In genomic region chr10:76729631-76730620, GRCm38 (mm10) we compare ENCODE assay signal across 8 mouse cellular contexts. TPM values are rescaled to one million over a fixed set of nuclear protein-coding genes. Genes with fewer than 3 reads are reported as not detected.
DNase-seq lines count a peak whose midpoint lies in the region; ATAC-seq and TF ChIP-seq lines count a peak whose summit lies in the region.

No protein-coding gene starts in this region.

- no peak overlapping the region for H3ac ChIP-seq in myocyte (ENCODE audit: control insufficient read depth, insufficient read length)

- no peaks in the 10 kb centered on the region for H3K27me3 ChIP-seq in intestine, embryonic 14.5 days (replicated peaks; ENCODE audit: control insufficient read depth, insufficient read depth, low read length)
- no peaks in the 10 kb centered on the region for H3K27me3 ChIP-seq in intestine, embryonic 15.5 days (replicated peaks)
- no peaks in the 10 kb centered on the region for H3K27me3 ChIP-seq in myocyte (ENCODE audit: control insufficient read depth, insufficient read depth, insufficient read length)

- no peak overlapping the region for H3K4me3 ChIP-seq in intestine, embryonic 14.5 days (ENCODE audit: low read depth, low read length)
- no peak overlapping the region for H3K4me3 ChIP-seq in intestine, embryonic 15.5 days (replicated peaks)
- H3K4me3 ChIP-seq in myocyte = no peak overlapping the region

- WGBS in intestine, embryonic 14.5 days = 79% methylated on average over 19 of the region's 19 CpGs
- WGBS in intestine, embryonic 15.5 days = 76% methylated on average over 19 of the region's 19 CpGs

- H3K36me3 ChIP-seq in intestine, embryonic 14.5 days (ENCODE audit: control insufficient read depth, insufficient read depth, low read length) = no peaks in the 10 kb centered on the region
- no peaks in the 10 kb centered on the region for H3K36me3 ChIP-seq in intestine, embryonic 15.5 days
- H3K36me3 ChIP-seq in myocyte (ENCODE audit: control insufficient read depth, insufficient read depth) = no peaks in the 10 kb centered on the region

- no peaks in the 10 kb centered on the region for H3K79me2 ChIP-seq in myocyte (ENCODE audit: control insufficient read depth, insufficient read depth)

- no peak overlapping the region for H3K9ac ChIP-seq in intestine, embryonic 14.5 days (ENCODE audit: low read length)
- no peak overlapping the region for H3K9ac ChIP-seq in intestine, embryonic 15.5 days

- H3K9me3 ChIP-seq in intestine, embryonic 14.5 days (ENCODE audit: control insufficient read depth, low read length) = no peaks in the 10 kb centered on the region
- no peaks in the 10 kb centered on the region for H3K9me3 ChIP-seq in intestine, embryonic 15.5 days

- H3K27ac ChIP-seq in intestine, embryonic 14.5 days (ENCODE audit: low read depth) = 0 out of 2 replicates have a peak overlapping the region, but pooled peaks have one; percentile 27
- H3K27ac ChIP-seq in intestine, embryonic 15.5 days = no peak overlapping the region

- TF ChIP-seq POLR2A in myocyte (IDR thresholded peaks at IDR 0.05; ENCODE audit: insufficient read length, low read depth) = no peak

- no peak for ATAC-seq in intestine, embryonic 14.5 days (replicated peaks; ENCODE audit: low FRiP score, low TSS enrichment, low read depth)
- no peak for ATAC-seq in intestine, embryonic 15.5 days

- peak; percentile 51 for DNase-seq in intestine, embryonic 14.5 days (ENCODE audit: low spot score)
- peak; percentile 88 for DNase-seq in fibroblast of lung, adult 2 months (ENCODE audit: low read depth)
- DNase-seq in layer of hippocampus, adult 18-20 months (ENCODE audit: low spot score in 2 of 2) = peak; percentile 78 to 87
- DNase-seq in adipocyte (ENCODE audit: low spot score) = no peak
- DNase-seq in cerebellum, postnatal 25 days = no peak
- no peak for DNase-seq in adrenal gland, postnatal 4 days (ENCODE audit: low spot score in 2 of 2)

- no peak overlapping the region for H3K4me2 ChIP-seq in intestine, embryonic 14.5 days (ENCODE audit: low read length)
- no peak overlapping the region for H3K4me2 ChIP-seq in intestine, embryonic 15.5 days (replicated peaks)
- H3K4me2 ChIP-seq in myocyte (ENCODE audit: low read depth) = peak overlapping the region; percentile 3

- peaks cover 55% of the 10 kb centered on the region for H3K4me1 ChIP-seq in intestine, embryonic 14.5 days (replicated peaks; ENCODE audit: control insufficient read depth, insufficient read depth, low read length)
- H3K4me1 ChIP-seq in intestine, embryonic 15.5 days (replicated peaks) = peaks cover 39% of the 10 kb centered on the region

TF ChIP-seq in myocyte, 11 proteins besides CTCF, POLR2A, EP300 and RAD21:
- TF ChIP-seq CEBPB (IDR thresholded peaks at IDR 0.05; ENCODE audit: insufficient read depth, poor library complexity, severe bottlenecking) (no peak), TCF3 (IDR thresholded peaks at IDR 0.05; ENCODE audit: insufficient read length, low read depth) (no peak), MAX (IDR thresholded peaks at IDR 0.05; ENCODE audit: low read depth) (no peak), TCF12 (IDR thresholded peaks at IDR 0.05; ENCODE audit: insufficient read depth, poor library complexity, severe bottlenecking) (no peak), MYOD1 (IDR thresholded peaks at IDR 0.05; ENCODE audit: control insufficient read depth in 1 of 3, insufficient read length in 2 of 3, low read depth in 2 of 3) (no peak), E2F4 (IDR thresholded peaks at IDR 0.05; ENCODE audit: insufficient read depth) (no peak), REST (IDR thresholded peaks at IDR 0.05; ENCODE audit: insufficient read depth, insufficient read length) (no peak), MYOG (IDR thresholded peaks at IDR 0.05; ENCODE audit: control insufficient read depth in 1 of 3, insufficient read depth in 1 of 3, insufficient read length in 2 of 3, low read depth in 2 of 3) (no peak), POLR2AphosphoS2 (IDR thresholded peaks at IDR 0.05; ENCODE audit: insufficient read length, low read depth) (no peak), SRF (IDR thresholded peaks at IDR 0.05; ENCODE audit: control insufficient read depth, insufficient read length, low read depth) (no peak), USF1 (IDR thresholded peaks at IDR 0.05; ENCODE audit: low read depth) (no peak)

RNA-seq across cellular contexts. Expression of gene Col6a1, which starts 4.0 kb away (rescaled TPM):
- polyA plus RNA-seq in intestine, embryonic 14.5 days (2014; fragmentation: Nextera tagmentation; extraction: Ambion mirVana) = 309 and 317 TPM in 2 replicates
- polyA plus RNA-seq in intestine, embryonic 15.5 days (2015; fragmentation: Nextera tagmentation; extraction: Ambion mirVana) = 317 and 323 TPM in 2 replicates
- 10 to 100 TPM; 31.4 to 36.0 TPM for total RNA-seq in layer of hippocampus, adult 18-20 months (2021)
- polyA plus RNA-seq in myocyte (2012; fragmentation: generic; extraction: Trizol) = 144 TPM
- 100 to 1,000 TPM; 363 to 367 TPM for total RNA-seq in adrenal gland, postnatal 4 days (2021)

Comparison
In these comparisons a context has a peak if more than half of its experiments do, and no peak if none do; other contexts are left out.
1. DNase-seq: peak in intestine, embryonic 14.5 days (single experiment), fibroblast of lung, adult 2 months (single experiment) and layer of hippocampus, adult 18-20 months (2 of 2); none in adipocyte (single experiment), cerebellum, postnatal 25 days (0 of 2) and adrenal gland, postnatal 4 days (0 of 2).